Mouse (Mus musculus) liver, embryonic 16.5 days (tissue): ENCODE results near the gene Chst8. TPM values are rescaled to one million over a fixed set of nuclear protein-coding genes. Genes with fewer than 3 reads are reported as not detected.
A peak's percentile ranks its signal among the peaks of the same experiment; 100 is the strongest.

Experiments used
- ATAC-seq: fragments of 200-750 bp; cut with Nextera tagmentation; 2 replicates; pipeline ENCODE4 v1.8.0; 2017; ENCODE audit warnings: low read depth, mild to moderate bottlenecking, moderate number of reproducible peaks, moderate library complexity
- H3K27ac ChIP-seq: fragments of 300-500 bp; sonication (generic); 2 replicates; pipeline ENCODE4 v1.5.1; 2014; ENCODE audit warnings: mild to moderate bottlenecking, low read length
- H3K27me3 ChIP-seq: fragments of 300-500 bp; sonication (generic); 2 replicates; pipeline ENCODE4 v1.6.1; 2014; ENCODE audit warnings: low read depth, low read length, mixed read lengths; ENCODE audit not compliant: control insufficient read depth, insufficient read depth
- H3K36me3 ChIP-seq: fragments of 300-500 bp; sonication (generic); 2 replicates; pipeline ENCODE4 v1.6.1; 2014; ENCODE audit warnings: mild to moderate bottlenecking; ENCODE audit not compliant: control insufficient read depth, insufficient read depth
- H3K4me1 ChIP-seq: fragments of 300-500 bp; sonication (generic); 2 replicates; pipeline ENCODE4 v1.6.1; 2014; ENCODE audit warnings: low read depth, low read length, mixed read lengths; ENCODE audit not compliant: control insufficient read depth
- H3K4me2 ChIP-seq: fragments of 300-500 bp; sonication (generic); 2 replicates; pipeline ENCODE4 v1.6.1; 2014; ENCODE audit warnings: low read depth, low read length, mixed read lengths
- H3K4me3 ChIP-seq: fragments of 300-500 bp; sonication (generic); 2 replicates; pipeline ENCODE4 v1.5.1; 2014; ENCODE audit warnings: low read depth, mild to moderate bottlenecking, low read length
- H3K9ac ChIP-seq: fragments of 300-500 bp; sonication (generic); 2 replicates; pipeline ENCODE4 v1.6.1; 2014; ENCODE audit warnings: low read depth, low read length
- H3K9me3 ChIP-seq: fragments of 300-500 bp; sonication (generic); replicated peaks from 2 replicates; pipeline ENCODE4 v1.6.1; 2016; ENCODE audit warnings: low read length; ENCODE audit not compliant: control insufficient read depth
- WGBS: fragments of 180-500 bp; shearing (Covaris S2); extraction: QIAGEN DNeasy Blood & Tissue Kit; methylation state at CpG from one replicate; pipeline ENCODE4 v1.1.7; 2014; ENCODE audit not compliant: insufficient replicate concordance; 5-methylcytosine and 5-hydroxymethylcytosine counted together
- polyA plus RNA-seq: library from polyadenylated mRNA; unstranded; fragments of >200 nt; fragmentation: Nextera tagmentation; extraction: Ambion mirVana; gene quantifications from 2 replicates; pipeline ENCODE4 v1.2.1, GENCODE M21; 2015

The Chst8 gene
- polyA plus RNA-seq, result 0.33 and 0.54 TPM in 2 replicates

GRCm38 (mm10) chr7:34812531-34813111 is at the start of gene Chst8:
Gene Chst8, minus strand, starts transcription at chr7:34812711.
- no peaks in the 10 kb centered on the region for H3K9me3 ChIP-seq
- H3K36me3 ChIP-seq, result no peaks in the 10 kb centered on the region
- no peak within 1 kb of the TSS for H3K27ac ChIP-seq
- peak within 1 kb of the TSS; percentile 57 for H3K4me3 ChIP-seq
- no peak within 1 kb of the TSS for H3K9ac ChIP-seq
- ATAC-seq, result peak; percentile 68
- WGBS, result under 1% methylated on average over 58 of the region's 65 CpGs
- no peaks in the 10 kb centered on the region; the same call in none of the 2 replicates for H3K4me1 ChIP-seq
- H3K4me2 ChIP-seq, result peak within 1 kb of the TSS; percentile 63
- H3K27me3 ChIP-seq, result peaks cover 41% of the 10 kb centered on the region

DNA sequence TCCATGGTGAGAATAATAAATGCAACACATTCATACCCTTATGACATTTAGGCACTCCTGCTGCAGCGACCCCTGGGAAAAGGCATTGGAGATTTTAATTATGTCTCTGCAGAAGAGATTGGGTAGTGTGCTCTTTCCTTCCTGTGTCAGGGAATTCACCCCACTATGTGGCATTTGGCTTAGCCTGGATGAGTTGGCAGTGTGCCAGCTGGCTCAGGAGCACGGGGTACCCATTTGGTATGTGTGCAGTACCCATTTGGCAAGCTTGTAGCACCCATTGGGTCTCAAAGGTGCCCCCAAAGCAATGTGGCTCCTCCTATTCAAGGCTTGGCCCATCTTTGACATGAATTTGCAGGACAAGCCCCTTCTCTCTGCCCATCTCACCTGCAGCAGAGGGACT is 45.8 kb upstream of the Chst8 start:
- Histone ChIP-seq H3K4me3 (no peak overlapping the region), H3K27ac (no peak overlapping the region), H3K9ac (no peak overlapping the region), H3K27me3 (no peaks in the 10 kb centered on the region), H3K4me1 (no peaks in the 10 kb centered on the region), H3K9me3 (no peaks in the 10 kb centered on the region), H3K4me2 (no peak overlapping the region), H3K36me3 (no peaks in the 10 kb centered on the region)
- no peak for ATAC-seq
- WGBS, result 52% methylated on average over 2 of the region's 2 CpGs

DNA sequence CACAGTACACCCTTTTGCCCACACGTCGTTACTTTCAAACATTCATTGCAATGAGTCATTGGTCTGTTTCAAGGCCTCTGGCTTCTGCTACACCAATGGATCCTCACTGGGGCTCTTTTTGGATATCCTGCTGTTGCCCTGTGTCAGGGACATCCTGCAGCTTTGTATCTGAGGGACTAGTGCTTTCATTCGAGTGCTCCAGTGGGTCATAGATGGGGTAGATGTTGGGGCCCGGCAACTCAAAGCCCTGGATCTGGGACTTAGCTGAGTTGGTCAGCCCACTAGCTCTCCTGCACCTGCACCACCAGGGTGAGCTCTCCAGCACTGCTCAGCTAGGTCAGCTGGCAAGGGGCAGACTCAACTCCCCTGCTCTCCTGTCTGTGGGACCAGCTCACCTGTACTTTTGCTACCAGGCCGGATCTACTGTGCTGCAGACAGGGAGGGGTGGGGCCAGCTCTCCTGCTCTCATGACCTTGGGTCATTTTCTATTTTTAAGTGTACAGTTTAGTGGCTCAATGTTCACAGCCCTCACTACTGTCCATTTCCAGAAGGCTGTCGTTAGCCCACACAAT is 42.4 kb upstream of the Chst8 start:
- Histone ChIP-seq H3K9me3 (no peaks in the 10 kb centered on the region), H3K36me3 (no peaks in the 10 kb centered on the region), H3K27ac (no peak overlapping the region), H3K4me2 (no peak overlapping the region), H3K4me3 (no peak overlapping the region), H3K4me1 (no peaks in the 10 kb centered on the region), H3K9ac (no peak overlapping the region), H3K27me3 (no peaks in the 10 kb centered on the region)
- WGBS, result 64% methylated on average over 6 of the region's 6 CpGs
- no peak for ATAC-seq

GRCm38 (mm10) chr7:34853393-34853792 is 40.9 kb upstream of the Chst8 start:
- Histone ChIP-seq H3K27me3 (no peaks in the 10 kb centered on the region), H3K4me2 (no peak overlapping the region), H3K4me1 (no peaks in the 10 kb centered on the region), H3K36me3 (no peaks in the 10 kb centered on the region), H3K9me3 (no peaks in the 10 kb centered on the region), H3K9ac (no peak overlapping the region), H3K27ac (no peak overlapping the region), H3K4me3 (no peak overlapping the region)
- 64% methylated on average over 3 of the region's 3 CpGs for WGBS
- ATAC-seq, result no peak

GRCm38 (mm10) chr7:34849660-34850059 is 37.1 kb upstream of the Chst8 start:
- Histone ChIP-seq H3K4me3 (no peak overlapping the region), H3K9ac (no peak overlapping the region), H3K9me3 (no peaks in the 10 kb centered on the region), H3K4me1 (no peaks in the 10 kb centered on the region), H3K4me2 (no peak overlapping the region), H3K27ac (no peak overlapping the region), H3K27me3 (no peaks in the 10 kb centered on the region), H3K36me3 (no peaks in the 10 kb centered on the region)
- ATAC-seq, result no peak
- WGBS, result 31% methylated on average over 10 of the region's 10 CpGs

DNA sequence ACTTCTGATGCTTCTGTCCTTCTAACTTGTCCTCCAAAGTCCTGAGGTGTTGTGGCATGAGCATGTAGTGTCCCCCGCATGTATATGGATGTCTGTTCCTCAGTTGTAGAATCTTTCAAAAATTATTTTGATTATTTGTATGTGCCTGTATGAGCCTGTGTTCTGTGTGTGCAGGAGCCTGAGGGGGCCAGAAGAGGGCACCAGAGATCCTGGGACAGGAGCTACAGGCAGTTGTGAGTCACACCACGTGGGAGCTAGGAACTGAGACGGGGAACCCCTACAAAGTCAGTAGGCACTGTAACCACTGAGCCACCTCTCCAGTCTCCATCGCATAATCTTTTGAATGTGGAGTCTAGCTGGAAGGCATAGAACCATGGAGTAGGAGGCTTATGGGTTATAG is 36.3 kb upstream of the Chst8 start:
- no peak for ATAC-seq
- WGBS, result 69% methylated on average over 4 of the region's 4 CpGs
- no peaks in the 10 kb centered on the region for H3K27me3 ChIP-seq
- H3K4me1 ChIP-seq, result no peaks in the 10 kb centered on the region
- H3K27ac ChIP-seq, result no peak overlapping the region
- no peak overlapping the region for H3K4me3 ChIP-seq
- no peaks in the 10 kb centered on the region for H3K9me3 ChIP-seq
- no peak overlapping the region for H3K9ac ChIP-seq
- H3K4me2 ChIP-seq, result no peak overlapping the region
- H3K36me3 ChIP-seq, result no peaks in the 10 kb centered on the region

- H3K4me3 ChIP-seq, result no peak overlapping the region
- no peaks in the 10 kb centered on the region for H3K9me3 ChIP-seq
- H3K9ac ChIP-seq, result no peak overlapping the region
- H3K4me1 ChIP-seq, result no peaks in the 10 kb centered on the region
- H3K27me3 ChIP-seq, result no peaks in the 10 kb centered on the region
- H3K36me3 ChIP-seq, result no peaks in the 10 kb centered on the region
- ATAC-seq, result no peak
- no peak overlapping the region for H3K4me2 ChIP-seq
- WGBS, result 72% methylated on average over 6 of the region's 6 CpGs
- no peak overlapping the region for H3K27ac ChIP-seq
Observed at GRCm38 (mm10) chr7:34847900-34848299, 35.4 kb upstream of the Chst8 start.

- H3K9me3 ChIP-seq, result no peaks in the 10 kb centered on the region
- no peak overlapping the region for H3K4me2 ChIP-seq
- no peak overlapping the region for H3K9ac ChIP-seq
- 52% methylated on average over 5 of the region's 5 CpGs for WGBS
- ATAC-seq, result no peak
- no peak overlapping the region for H3K27ac ChIP-seq
- H3K27me3 ChIP-seq, result no peaks in the 10 kb centered on the region
- H3K4me1 ChIP-seq, result no peaks in the 10 kb centered on the region
- H3K36me3 ChIP-seq, result no peaks in the 10 kb centered on the region
- H3K4me3 ChIP-seq, result no peak overlapping the region
Observed at GRCm38 (mm10) chr7:34847410-34847809, 34.9 kb upstream of the Chst8 start.

DNA sequence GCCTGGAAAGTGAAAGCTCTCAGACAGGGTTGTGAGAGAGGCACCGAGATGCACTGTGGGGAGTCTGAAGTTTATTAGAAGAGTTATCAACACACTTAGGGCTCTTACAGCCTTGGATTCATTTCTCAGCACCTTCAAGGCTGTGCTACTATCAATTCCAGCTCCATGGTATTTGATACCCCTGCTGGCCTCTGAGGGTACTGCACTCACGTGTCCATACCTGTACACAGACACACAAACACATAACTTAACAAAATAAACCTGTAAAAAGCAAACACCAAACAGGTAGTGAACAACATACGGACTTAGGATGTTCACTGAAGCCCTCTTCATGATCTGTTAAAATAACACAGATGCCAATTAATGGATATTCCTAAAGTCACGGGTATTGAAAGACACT is 26.2 kb upstream of the Chst8 start:
- H3K27ac ChIP-seq, result no peak overlapping the region
- H3K27me3 ChIP-seq, result no peaks in the 10 kb centered on the region
- H3K4me1 ChIP-seq, result no peaks in the 10 kb centered on the region
- no peak overlapping the region for H3K4me3 ChIP-seq
- H3K36me3 ChIP-seq, result no peaks in the 10 kb centered on the region
- no peaks in the 10 kb centered on the region for H3K9me3 ChIP-seq
- H3K4me2 ChIP-seq, result no peak overlapping the region
- no peak for ATAC-seq
- WGBS, result 71% methylated on average over 4 of the region's 4 CpGs
- no peak overlapping the region for H3K9ac ChIP-seq
